Mouse (Mus musculus) CH12.LX (cell line): ENCODE measurements around the gene Vim. TPM values are rescaled to one million over a fixed set of nuclear protein-coding genes. Genes with fewer than 3 reads are reported as not detected.

ENCODE experiments used
- DNase-seq: peaks from one replicate; pipeline ENCODE4 v3.0.0-alpha.2; 2013; ENCODE audit errors: extremely low read depth
- H3K27ac ChIP-seq: 2 replicates; pipeline ENCODE4 v1.5.1; 2012; ENCODE audit warnings: low read depth, mild to moderate bottlenecking, control low read depth, moderate library complexity; ENCODE audit not compliant: insufficient read depth
- H3K27me3 ChIP-seq: replicated peaks from 2 replicates; pipeline ENCODE3; 2012; ENCODE audit warnings: inconsistent platforms
- H3K36me3 ChIP-seq, 2 experiments: replicated peaks in 1 of 2; 2 replicates each; pipeline versions ENCODE3 to v1.6.1; 2012; ENCODE audit warnings: inconsistent platforms in 1 of 2, low read length in 1 of 2, mild to moderate bottlenecking in 1 of 2, mixed read lengths in 1 of 2, moderate library complexity in 1 of 2; ENCODE audit not compliant: control insufficient read depth in 1 of 2, insufficient read depth in 1 of 2
- H3K4me1 ChIP-seq, 2 experiments: 2 replicates each; pipeline ENCODE4 v1.6.1; 2012; ENCODE audit warnings: inconsistent platforms in 1 of 2, moderate library complexity in 1 of 2; ENCODE audit not compliant: insufficient read depth in 2 of 2, control insufficient read depth in 1 of 2
- H3K4me2 ChIP-seq: 2 replicates; pipeline ENCODE4 v1.6.1; 2012; ENCODE audit warnings: low read depth, mild to moderate bottlenecking, control low read depth; ENCODE audit not compliant: poor library complexity, insufficient read depth, severe bottlenecking
- H3K4me3 ChIP-seq, 3 experiments: fragments of 150-350 bp in 1 of 3; sonication (generic) in 1 of 3; replicated peaks in 1 of 3; 2 replicates each; pipeline versions ENCODE3 to v1.5.1; 2011 to 2012; ENCODE audit warnings: low read depth in 2 of 3, low read length in 2 of 3, mild to moderate bottlenecking in 2 of 3, moderate library complexity in 2 of 3, control low read depth in 1 of 3, improper control_type of control experiment in 1 of 3, inconsistent platforms in 1 of 3, mixed read lengths in 1 of 3; ENCODE audit not compliant: poor library complexity in 1 of 3
- H3K79me2 ChIP-seq: replicated peaks from 2 replicates; pipeline ENCODE4 v1.6.1; 2012; ENCODE audit warnings: mild to moderate bottlenecking, moderate library complexity; ENCODE audit not compliant: control insufficient read depth, poor library complexity, insufficient read depth, severe bottlenecking; ENCODE audit errors: extremely low read depth
- H3K9ac ChIP-seq: 2 replicates; pipeline ENCODE4 v1.6.1; 2012; ENCODE audit warnings: low read depth, mild to moderate bottlenecking, control low read depth, moderate library complexity; ENCODE audit not compliant: insufficient read depth
- H3K9me3 ChIP-seq: replicated peaks from 2 replicates; pipeline ENCODE3; 2012; ENCODE audit warnings: low read length, inconsistent platforms, mixed read lengths
- CHD2 ChIP-seq: IDR thresholded peaks from 2 replicates; pipeline ENCODE4 v1.6.1; 2011; ENCODE audit warnings: low read length, improper control_type of control experiment
- CTCF ChIP-seq, 2 experiments: IDR thresholded peaks in 1 of 2; conservative IDR thresholded peaks in 1 of 2; 2 replicates each; pipeline ENCODE4 v1.5.1; 2011 to 2012; ENCODE audit warnings: low read depth in 2 of 2, low read length in 2 of 2, improper control_type of control experiment in 1 of 2, inconsistent platforms in 1 of 2, mild to moderate bottlenecking in 1 of 2, moderate library complexity in 1 of 2
- E2F4 ChIP-seq: IDR thresholded peaks from 2 replicates; pipeline ENCODE4 v1.6.1; 2011; ENCODE audit warnings: low read depth, low read length, improper control_type of control experiment; ENCODE audit not compliant: insufficient replicate concordance
- EP300 ChIP-seq: IDR thresholded peaks from 2 replicates; pipeline ENCODE4 v1.6.1; 2011; ENCODE audit warnings: low read length, improper control_type of control experiment
- ETS1 ChIP-seq: conservative IDR thresholded peaks from 2 replicates; pipeline ENCODE4 v1.6.1; 2012; ENCODE audit warnings: low read depth, mild to moderate bottlenecking, inconsistent platforms, low read length, improper control_type of control experiment, moderate library complexity
- JUN ChIP-seq: IDR thresholded peaks from 2 replicates; pipeline ENCODE4 v1.6.1; 2011; ENCODE audit warnings: low read depth, mild to moderate bottlenecking, low read length, improper control_type of control experiment, moderate library complexity; ENCODE audit not compliant: insufficient read depth
- JUND ChIP-seq: conservative IDR thresholded peaks from 2 replicates; pipeline ENCODE4 v1.6.1; 2011; ENCODE audit warnings: low read depth, low read length, improper control_type of control experiment
- KAT2A ChIP-seq: IDR thresholded peaks from 2 replicates; pipeline ENCODE4 v1.6.1; 2012; ENCODE audit warnings: low read length, improper control_type of control experiment, inconsistent platforms; ENCODE audit not compliant: insufficient replicate concordance
- MAFK ChIP-seq: IDR thresholded peaks from 2 replicates; pipeline ENCODE4 v1.6.1; 2011; ENCODE audit warnings: low read length, improper control_type of control experiment; ENCODE audit not compliant: insufficient replicate concordance
- MAX ChIP-seq: IDR thresholded peaks from 2 replicates; pipeline ENCODE4 v1.6.1; 2011; ENCODE audit warnings: low read length, improper control_type of control experiment
- MAZ ChIP-seq: IDR thresholded peaks from 2 replicates; pipeline ENCODE4 v1.6.1; 2012; ENCODE audit warnings: low read depth, mild to moderate bottlenecking, inconsistent platforms, low read length, improper control_type of control experiment, moderate library complexity
- MXI1 ChIP-seq: IDR thresholded peaks from 2 replicates; pipeline ENCODE4 v1.6.1; 2011; ENCODE audit warnings: mild to moderate bottlenecking, low read depth, low read length, improper control_type of control experiment
- MYC ChIP-seq: IDR thresholded peaks from 2 replicates; pipeline ENCODE4 v1.6.1; 2011; ENCODE audit warnings: low read depth, mild to moderate bottlenecking, improper control_type of control experiment, low read length
- NELFE ChIP-seq: IDR thresholded peaks from 2 replicates; pipeline ENCODE4 v1.6.1; 2011; ENCODE audit warnings: low read depth, low read length, improper control_type of control experiment
- PAX5 ChIP-seq: IDR thresholded peaks from 2 replicates; pipeline ENCODE4 v1.6.1; 2012; ENCODE audit warnings: low read length, inconsistent platforms, mixed read lengths
- TBP ChIP-seq: conservative IDR thresholded peaks from 2 replicates; pipeline ENCODE4 v1.6.1; 2011; ENCODE audit warnings: low read depth, low read length, improper control_type of control experiment
- USF2 ChIP-seq: conservative IDR thresholded peaks from 2 replicates; pipeline ENCODE4 v1.6.1; 2011; ENCODE audit warnings: low read depth, low read length, improper control_type of control experiment
- ZC3H11A ChIP-seq: IDR thresholded peaks from 2 replicates; pipeline ENCODE4 v1.6.1; 2012; ENCODE audit warnings: low read depth, mild to moderate bottlenecking, inconsistent platforms, low read length, improper control_type of control experiment
- ZKSCAN1 ChIP-seq: IDR thresholded peaks from 2 replicates; pipeline ENCODE4 v1.6.1; 2012; ENCODE audit warnings: low read depth, inconsistent platforms, low read length, improper control_type of control experiment, borderline replicate concordance
- ZNF384 ChIP-seq: IDR thresholded peaks from 2 replicates; pipeline ENCODE4 v1.6.1; 2012; ENCODE audit warnings: low read depth, low read length, improper control_type of control experiment, inconsistent platforms
- dilution Hi-C: fragments of 300-500 bp; cut with MboI; formaldehyde crosslinking; loops from 2 replicates; pipeline ENCODE4 v1.14.3; 2020; ENCODE audit warnings: low sequenced_read_pairs; ENCODE audit not compliant: extremely low pct_unique_long_range_greater_than_20kb, extremely low pct_ligation_motif_present
- in situ Hi-C: fragments of 300-500 bp; cut with MboI; formaldehyde crosslinking; loops from 3 replicates; pipeline ENCODE4 v1.14.3; 2019; ENCODE audit warnings: low sequenced_read_pairs, low pct_ligation_motif_present, low pct_unique_long_range_greater_than_20kb, mixed read lengths
- polyA plus RNA-seq: library from polyadenylated mRNA; unstranded; fragments of >175 nt; gene quantifications from 2 replicates; pipeline ENCODE4 v1.2.1, GENCODE M21; 2012; ENCODE audit warnings: low read depth; ENCODE audit not compliant: insufficient read length
- total RNA-seq, 2 experiments: library from RNA; depleted of rRNA; stranded (reverse); fragments of 300-350 nt in 1 of 2; fragments of >200 nt in 1 of 2; gene quantifications; 2 replicates each; pipeline ENCODE4 v1.2.3; 2012 to 2014

Gene Vim
- total and polyA plus RNA-seq, 3 experiments, result 153 to 164 (median 157) TPM

DNA sequence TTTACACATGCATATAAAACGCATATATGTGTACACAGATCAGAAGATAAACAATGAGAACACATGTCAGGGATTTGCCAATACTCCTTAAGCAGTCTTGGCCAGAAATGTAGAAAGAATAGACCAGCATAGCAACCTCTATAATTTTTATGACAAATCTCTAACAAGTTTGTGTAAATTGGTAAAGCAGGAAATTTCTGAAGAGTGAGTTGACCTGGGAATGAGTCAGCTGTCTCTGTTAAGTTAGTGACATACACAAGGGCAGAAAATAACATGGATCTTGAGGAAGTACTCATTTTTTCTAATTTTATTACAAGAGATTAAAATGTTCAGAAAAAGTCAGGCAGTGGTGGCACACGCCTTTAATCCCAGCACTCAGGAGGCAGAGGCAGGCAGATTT lies 47.5 kb upstream of the Vim start:
- Histone ChIP-seq H3K9ac (no peak overlapping the region), H3K27ac (no peak overlapping the region), H3K79me2 (no peaks in the 10 kb centered on the region), H3K9me3 (no peaks in the 10 kb centered on the region), H3K4me2 (no peak overlapping the region), H3K36me3 (no peaks in the 10 kb centered on the region), H3K4me1 (no peaks in the 10 kb centered on the region), H3K4me3 (no peak overlapping the region), H3K27me3 (no peaks in the 10 kb centered on the region)
- DNase-seq, result no peak
- in situ Hi-C loops, result no loop called here
- TF ChIP-seq MAX, result no peak
- TF ChIP-seq E2F4, result no peak
- TF ChIP-seq JUN, result no peak
- TF ChIP-seq ETS1, result no peak
- no peak for TF ChIP-seq TBP
- no peak for TF ChIP-seq EP300
- no peak for TF ChIP-seq MXI1
- dilution Hi-C loops, result no loop called here

DNA sequence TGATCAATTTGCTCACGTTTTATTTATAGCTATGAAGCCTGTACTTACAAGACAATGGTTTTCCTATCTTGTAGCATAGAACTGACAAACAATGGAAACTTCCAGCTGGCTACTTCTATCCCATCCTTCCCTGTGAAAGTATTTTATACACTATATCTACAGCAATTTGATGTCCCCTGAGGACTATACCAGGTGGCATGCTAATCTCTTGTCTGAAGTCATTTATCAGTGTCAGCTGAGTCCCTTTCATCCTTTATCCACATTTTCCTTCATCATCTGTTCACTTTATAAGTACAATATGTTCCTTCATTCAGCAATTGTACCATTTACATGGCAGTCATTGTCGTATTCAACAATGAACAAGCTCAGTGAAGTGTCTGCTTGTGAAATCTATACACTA lies 46.6 kb upstream of the Vim start:
- in situ Hi-C loops (no loop called here), dilution Hi-C loops (no loop called here)
- Histone ChIP-seq H3K36me3 (no peaks in the 10 kb centered on the region), H3K27me3 (no peaks in the 10 kb centered on the region), H3K4me1 (no peaks in the 10 kb centered on the region), H3K79me2 (no peaks in the 10 kb centered on the region), H3K4me2 (no peak overlapping the region), H3K27ac (no peak overlapping the region), H3K9me3 (no peaks in the 10 kb centered on the region), H3K9ac (no peak overlapping the region), H3K4me3 (no peak overlapping the region)
- no peak for DNase-seq
- TF ChIP-seq PAX5, result no peak
- no peak for TF ChIP-seq KAT2A
- TF ChIP-seq NELFE, result no peak
- no peak for TF ChIP-seq ZKSCAN1
- no peak for TF ChIP-seq ZC3H11A
- no peak for TF ChIP-seq CHD2
- TF ChIP-seq MYC, result no peak
- TF ChIP-seq E2F4, result no peak
- TF ChIP-seq CTCF (conservative IDR thresholded peaks at IDR 0.05 in 1 of 2, IDR thresholded peaks at IDR 0.05 in 1 of 2; ENCODE audit: low read depth in 2 of 2, low read length in 2 of 2), result no peak
- no peak for TF ChIP-seq ETS1
- no peak for TF ChIP-seq EP300
- no peak for TF ChIP-seq JUND
- no peak for TF ChIP-seq USF2
- TF ChIP-seq MAX, result no peak
- TF ChIP-seq MAFK, result no peak
- TF ChIP-seq ZNF384, result no peak
- no peak for TF ChIP-seq MAZ
